Mouse (Mus musculus) urinary bladder, postnatal 4 days (tissue): ENCODE data around the gene Dnph1.
"Not testable (repeated sequence)": the region's sequence is repeated elsewhere in the genome, so short reads cannot be mapped to it uniquely, and the experiment has no call there.

ENCODE experiments used
- DNase-seq, 2 experiments: peaks; one replicate each; pipeline ENCODE4 v3.0.0; 2021 to 2022; ENCODE audit warnings: low spot score in 2 of 2

Dnph1 gene

DNA sequence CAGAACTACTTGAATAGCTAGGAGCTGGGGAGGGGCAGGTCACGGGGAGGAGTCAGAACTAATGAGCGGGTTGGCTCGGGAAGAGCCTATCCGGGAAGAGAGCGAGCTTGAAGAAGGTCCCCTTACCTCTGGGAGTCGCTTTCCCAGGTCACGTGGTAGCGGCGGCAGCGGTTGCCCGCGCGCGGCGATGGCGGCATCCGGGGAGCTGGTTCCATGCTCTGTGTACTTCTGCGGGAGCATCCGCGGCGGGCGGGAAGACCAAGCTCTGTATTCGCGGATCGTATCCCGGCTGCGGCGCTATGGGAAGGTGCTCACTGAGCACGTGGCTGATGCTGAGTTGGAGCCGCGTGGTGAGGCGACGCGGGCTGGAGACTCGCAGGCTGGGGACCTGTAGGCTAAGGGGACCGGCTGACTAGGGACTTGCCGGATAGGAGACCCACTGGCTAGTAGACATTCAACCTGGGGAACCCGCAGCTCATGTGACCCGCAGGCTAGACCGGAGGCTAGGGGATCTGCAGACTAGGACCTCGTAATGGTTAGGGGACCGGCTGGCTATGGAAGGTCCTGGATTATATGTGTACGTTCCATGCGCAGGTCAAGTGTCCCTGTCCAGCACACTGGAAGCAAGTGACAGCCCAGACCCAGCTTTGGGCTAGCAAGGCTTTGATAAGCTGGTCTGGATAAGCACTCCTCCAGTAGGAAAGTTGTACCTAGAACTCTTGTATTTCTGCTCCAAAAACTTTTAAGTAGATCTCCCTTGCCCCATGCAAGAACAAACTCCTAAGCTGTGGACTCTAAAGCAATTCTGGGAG is at the start of gene Dnph1:
Dnph1 (plus strand) TSS at position 89 of the 812 bp plus-strand sequence.
- peak; percentile 62 to 68 for DNase-seq

DNA sequence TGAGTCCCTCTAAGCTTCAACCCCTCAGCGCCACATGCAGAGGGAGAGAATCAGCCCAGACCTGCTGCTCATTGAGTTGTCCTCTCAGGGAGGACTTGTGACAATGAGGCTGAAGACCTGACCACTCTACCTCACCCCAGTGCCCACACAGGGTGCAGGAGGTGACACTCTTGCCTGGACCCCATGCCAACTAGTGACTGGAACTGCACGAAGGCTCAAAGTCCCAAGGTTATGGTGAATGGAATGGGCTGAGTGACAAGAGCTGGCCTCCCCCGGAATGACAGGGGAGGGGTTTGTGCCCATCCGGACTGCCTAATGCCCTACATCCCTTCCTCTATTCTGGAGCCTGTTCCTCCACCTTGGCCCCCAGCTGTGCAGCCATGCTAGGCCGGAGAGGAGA is 43.8 kb upstream of the Dnph1 start:
- DNase-seq, result no peak

DNA sequence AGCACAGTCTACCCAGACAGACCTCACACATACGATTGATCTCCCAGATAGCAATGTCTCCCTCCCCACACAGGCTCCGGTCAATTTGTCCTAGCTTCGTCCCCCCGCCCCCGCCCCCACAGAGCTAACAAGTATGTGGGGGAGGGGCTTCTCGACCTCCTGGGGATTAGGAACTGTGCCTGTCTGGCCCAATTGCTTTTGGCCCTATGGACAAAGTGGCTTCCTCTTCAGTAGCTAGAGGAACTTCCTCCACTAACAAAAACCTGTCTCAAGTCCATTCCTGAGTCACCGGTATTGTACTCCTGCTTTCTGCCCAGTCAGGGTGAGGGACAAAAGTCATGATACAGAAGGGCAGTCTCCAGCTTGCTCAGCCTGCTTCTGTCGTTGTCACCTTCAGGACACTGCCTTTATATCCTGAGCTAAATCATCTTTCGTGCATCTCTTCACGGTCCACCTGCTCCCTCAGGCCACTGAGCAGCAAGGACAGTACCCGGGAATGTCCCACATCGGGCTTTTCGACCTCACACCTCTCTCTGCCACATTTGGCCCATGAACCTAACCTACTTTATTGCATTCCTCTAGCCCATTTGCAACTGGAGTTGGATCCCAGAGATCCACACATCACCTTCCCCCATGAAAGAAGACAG is 43.1 kb upstream of the Dnph1 start:
- DNase-seq, result no peak

DNA sequence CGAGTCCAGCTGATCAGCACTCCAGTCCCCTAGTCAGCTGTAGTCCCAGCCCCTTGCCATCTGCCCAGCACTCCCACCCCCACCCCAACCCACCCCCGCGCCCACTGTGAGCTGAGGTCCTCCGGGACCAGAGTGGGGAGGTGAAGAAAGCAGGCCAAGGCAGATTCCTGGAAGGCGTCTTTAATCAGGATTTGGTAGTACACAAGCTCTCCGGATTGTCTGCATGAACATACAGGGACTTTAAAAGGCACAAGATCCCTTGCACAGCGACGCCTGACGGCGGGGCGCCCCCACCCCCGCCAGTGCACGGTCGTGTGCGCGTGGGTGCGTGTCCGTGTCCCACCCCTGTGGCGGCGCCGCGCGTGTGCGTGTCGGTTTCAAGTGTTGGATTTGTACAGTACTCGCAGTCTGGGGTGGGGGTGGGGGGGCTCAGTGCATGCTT is 42.5 kb upstream of the Dnph1 start:
- DNase-seq, result no peak

DNA sequence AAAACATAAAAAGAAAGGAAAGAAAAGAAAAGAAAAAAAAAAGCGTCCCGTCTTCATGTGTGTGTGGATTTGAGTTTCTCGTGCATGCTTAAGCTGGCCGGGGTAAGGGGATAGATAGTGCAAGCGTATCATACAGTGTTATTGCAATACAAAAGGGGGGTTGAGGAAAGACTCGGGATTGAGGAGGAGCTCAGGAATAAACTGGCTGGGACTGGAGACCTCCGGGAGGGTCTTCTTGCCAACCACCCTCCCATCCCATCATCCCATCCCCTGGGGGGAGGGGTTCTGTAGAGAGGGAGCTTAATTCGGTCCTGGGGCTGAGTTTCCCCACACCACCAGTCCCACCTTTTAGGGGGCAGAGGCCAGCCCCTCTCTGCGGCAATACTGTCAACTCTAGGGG is 42.0 kb upstream of the Dnph1 start:
- no peak for DNase-seq

DNA sequence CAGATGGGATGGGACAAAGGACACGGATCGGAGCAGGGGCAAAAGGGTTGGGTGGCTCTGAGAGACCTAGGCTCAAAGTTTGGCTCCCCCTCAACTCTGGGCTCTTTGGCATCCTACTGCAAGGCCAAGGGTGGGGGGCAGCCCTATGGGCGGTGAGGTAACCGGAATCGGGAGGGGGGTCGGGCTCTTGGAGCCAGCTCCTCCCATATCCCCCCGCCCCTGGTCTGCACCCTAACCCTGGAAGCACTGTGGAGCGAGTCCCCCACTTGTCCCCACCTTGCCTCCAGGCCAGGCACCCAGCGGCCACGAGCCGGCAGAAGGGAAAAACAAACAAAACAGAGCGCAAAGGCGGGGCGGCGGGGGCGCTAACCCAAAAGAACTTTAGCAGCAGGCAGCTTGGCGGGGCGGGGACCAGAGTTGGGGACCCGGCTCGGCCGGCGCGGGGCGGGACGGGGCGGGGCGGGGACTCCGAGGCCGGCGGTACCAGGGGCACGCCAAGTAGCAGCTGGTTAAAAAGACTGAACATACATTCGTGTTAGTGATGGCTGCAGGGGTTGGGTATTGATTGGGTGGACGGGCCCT is 41.3 kb upstream of the Dnph1 start:
- DNase-seq, result peak in 1 of 2 experiments; percentile 44

DNA sequence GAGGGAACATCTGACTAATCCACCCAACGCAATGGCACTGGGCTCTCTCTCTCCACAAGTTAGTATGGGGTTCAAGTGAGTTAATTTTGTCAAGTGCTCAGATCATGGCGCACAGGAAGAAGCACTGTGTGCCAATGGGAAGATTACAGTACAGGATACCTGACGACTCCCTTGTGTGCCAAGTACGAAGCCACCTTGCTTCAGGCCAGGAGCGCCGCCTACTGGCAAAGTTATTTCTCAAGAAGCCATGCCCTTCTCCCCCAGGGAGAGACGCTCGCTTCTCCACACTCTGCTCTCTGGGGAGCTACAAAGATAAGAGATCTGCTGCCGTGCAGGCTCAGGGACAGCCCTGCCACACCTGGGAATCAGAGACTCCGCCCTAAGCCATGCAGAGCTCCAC is 38.7 kb upstream of the Dnph1 start:
- DNase-seq, result no peak

DNA sequence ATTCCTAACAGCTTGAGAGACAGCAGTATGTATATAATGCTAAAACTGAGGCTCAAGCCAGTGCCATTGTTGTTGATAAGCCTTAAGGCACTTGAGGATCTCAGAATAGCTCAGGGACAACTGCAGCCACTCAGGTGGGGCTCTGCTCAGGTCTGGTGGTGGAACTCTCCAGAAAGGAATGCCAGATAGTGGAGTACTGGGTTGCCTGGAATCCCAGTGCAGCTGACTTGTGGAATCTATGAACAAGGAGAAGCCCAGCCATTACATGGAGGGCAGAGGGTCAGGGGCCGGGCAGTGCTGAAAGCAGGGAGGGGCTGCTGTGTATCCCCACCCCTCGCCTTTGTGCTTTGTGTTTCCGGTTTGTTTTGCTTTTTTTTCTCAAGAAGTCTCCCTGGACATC is 38.1 kb upstream of the Dnph1 start:
- DNase-seq, result no peak

DNA sequence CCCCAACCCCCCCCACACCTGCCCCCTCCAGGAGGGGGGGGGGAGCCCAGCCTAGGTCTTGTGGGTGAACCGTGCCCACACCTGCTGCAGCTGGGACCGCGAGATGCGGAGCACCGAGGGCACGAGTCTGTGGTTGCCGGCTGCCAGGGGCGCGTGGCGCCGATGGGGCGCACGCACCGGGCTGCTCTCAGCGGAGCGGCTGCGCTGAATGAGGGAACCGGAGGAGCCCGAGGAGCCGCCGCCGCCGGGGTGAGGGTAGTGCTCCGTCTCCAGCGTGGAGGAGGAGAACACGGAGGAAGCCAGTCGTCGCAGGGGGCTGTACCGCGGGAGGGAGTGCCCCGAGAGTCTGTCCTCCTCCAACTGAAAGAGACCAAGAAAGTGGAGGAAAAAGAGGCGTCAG is 35.8 kb upstream of the Dnph1 start:
- no peak for DNase-seq

DNA sequence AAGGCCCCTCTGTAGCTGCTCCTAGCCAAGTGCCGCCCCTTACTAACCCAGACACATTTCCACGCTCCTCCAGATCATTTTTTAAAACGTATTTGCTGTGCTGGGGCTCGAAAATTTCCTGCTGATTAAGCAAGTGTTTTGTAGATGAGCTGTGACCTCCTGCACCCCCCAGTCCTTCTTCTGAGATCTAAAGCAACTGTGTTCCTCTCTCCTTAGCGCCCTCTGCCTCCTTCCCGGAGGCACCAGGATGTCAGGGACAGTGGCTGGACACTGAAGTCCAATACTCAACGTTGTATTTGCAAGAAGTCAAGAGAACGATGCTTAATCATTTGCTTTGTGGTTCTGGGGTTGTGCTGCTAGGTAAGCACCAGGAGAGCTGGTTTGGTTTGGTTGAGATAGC is 35.2 kb upstream of the Dnph1 start:
- DNase-seq, result no peak

DNA sequence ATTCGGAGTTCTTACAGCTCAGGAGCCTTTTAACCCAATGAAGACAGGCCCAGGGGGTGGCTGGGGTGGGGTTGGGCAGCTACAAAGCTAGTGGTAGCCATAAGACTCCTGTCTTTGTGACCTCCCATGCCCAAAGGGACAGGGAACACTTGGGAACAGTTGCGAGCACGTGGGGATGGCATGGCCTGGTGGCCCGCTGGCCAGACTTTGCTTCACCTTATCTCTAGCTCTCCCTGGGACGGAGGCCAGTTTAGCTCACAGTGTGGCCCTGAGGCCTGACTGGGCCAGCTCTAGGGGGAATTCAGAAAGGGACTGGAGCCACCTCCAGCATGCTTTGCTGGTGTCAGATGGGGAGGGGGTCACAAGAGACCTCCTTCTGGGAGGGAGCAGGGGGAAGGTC is 34.3 kb upstream of the Dnph1 start:
- DNase-seq, result no peak

DNA sequence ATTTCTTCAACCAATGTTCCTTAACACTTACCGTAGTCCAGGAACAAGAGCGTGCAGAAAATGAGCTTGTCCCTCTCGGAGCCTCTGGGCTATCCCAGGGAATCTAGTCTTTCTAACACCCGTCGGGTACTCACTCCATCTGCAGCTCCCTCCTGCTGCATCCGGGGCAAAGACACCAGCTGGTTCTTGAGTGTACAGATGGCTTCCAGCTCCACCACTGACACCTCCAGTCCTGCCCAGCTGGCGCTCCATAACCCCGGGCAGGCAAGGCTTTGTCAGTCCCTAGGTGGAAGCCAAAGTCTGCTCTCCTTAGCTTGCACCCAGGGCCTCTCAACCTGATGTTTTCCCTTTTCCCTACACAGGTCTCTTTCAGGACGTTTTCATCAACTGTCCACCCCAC is 28.7 kb upstream of the Dnph1 start:
- DNase-seq, result no peak

DNA sequence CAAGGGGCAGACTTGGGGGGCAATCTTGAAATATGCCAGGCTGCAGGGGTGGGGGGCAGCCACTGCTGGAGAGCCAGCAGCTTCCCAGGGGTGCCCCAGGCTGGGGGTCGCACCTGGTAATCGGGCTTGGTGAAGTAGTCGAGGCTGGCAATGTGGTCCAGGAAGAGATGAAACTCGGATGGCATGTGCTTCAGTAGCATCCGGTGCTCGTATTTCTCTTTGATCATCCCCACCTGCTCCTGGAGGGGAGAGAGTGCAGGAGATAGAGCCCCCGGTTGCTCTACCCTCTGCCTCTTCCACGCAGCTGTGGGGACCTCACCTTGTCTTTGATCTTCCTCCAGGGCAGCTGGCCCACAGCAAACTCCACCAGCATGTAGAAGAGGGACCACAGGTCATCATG is 19.9 kb upstream of the Dnph1 start:
- no peak for DNase-seq

DNA sequence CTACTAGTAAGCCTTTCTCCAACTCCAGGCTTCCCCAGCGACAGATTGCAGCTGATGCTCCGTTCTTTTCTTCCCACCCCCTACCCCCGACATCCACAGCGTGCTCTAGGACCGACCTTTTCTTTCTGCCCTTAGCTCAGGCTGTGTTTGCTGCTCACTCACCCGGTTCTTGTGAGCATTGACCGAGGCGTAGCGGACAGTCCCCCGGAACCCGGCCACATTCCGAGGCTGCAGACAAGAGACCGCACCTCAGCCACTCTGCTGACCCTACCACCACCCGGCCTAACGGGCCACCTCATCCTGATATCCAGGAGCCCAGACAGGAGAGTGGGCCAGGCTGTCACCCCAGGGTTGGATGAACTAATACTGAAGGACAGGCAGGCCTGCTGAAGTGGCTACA is 19.2 kb upstream of the Dnph1 start:
- no peak for DNase-seq

DNA sequence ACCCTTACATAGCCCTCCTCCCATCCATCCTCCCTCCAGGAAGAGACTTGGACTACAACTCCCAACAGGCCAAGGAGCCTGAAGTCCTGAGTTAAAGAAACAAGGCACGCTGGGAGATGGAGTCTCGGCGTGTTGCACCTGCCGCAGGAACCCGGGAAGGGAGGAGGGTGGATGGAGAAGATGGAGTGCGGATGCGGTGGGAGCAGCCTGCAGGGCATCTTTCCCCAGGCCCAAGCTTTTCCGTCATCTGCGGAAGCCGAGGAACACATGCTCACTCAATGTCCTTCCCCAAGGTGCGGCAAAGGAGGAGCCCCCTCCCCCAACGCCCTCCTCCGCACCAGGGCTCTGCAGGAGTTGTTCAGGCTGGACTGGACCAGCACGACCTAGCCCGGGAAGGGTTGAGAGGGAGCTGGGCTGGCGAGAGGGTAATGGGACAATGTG is 12.9 kb upstream of the Dnph1 start:
- DNase-seq, result no peak

DNA sequence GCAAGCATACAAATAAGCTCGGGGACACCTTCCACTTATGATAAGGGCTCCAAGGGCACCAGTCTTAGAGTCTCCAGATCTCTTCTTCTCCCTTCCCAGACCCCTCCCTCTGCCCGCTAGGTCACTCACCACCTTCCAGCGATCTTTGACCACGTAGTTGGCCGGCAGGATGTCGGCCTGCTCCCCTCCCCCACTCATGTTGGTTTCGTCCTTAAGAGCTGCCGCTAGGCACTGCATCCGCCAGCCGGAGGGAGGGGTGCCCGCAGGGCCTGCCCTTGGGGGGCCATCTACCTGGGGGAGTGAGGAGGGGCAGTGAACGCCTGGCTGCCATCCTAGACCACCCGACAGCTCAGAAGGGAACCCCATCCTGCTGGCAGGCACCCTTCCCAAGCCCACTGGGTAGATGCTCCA is 12.5 kb upstream of the Dnph1 start:
- no peak for DNase-seq

DNA sequence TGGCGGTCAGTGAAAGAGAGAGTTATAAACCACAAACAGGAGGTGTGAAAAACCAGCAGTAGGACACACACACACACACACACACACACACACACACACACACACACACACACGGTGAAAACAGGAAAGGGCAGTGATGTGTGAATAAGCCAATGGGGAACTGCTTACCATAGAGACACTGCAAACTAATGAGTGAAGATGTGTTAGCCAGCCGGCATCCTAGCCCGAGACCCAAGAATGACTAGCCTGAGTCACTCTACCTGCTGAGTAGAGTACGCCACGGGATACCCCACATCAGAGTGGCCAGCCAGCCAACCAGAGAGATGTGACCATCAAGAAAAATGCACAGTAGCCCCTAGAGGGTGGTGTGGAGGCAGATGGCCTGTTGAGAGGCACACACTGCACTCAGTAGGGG is 12.0 kb upstream of the Dnph1 start:
- no peak for DNase-seq

DNA sequence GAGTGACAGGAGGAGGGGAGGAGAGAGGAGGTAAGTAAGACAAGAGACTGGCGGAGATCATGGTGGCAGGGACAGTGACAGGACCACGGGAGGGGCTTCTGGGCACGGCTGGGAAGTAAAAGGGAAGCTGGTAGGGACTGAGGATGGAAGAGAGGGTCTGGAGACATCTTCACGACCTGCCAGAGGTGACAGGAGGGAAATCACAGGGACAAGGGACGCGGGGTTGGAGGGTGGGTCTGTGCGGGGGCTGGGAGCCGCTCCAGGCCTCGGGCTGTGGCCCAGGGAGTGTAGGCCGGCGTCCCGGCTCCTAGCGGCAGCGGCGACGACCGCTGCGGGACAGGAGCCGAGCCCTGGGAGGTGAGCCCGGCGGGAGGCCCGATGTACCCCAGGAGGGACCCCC is 9.5 kb upstream of the Dnph1 start:
- DNase-seq, result no peak

DNA sequence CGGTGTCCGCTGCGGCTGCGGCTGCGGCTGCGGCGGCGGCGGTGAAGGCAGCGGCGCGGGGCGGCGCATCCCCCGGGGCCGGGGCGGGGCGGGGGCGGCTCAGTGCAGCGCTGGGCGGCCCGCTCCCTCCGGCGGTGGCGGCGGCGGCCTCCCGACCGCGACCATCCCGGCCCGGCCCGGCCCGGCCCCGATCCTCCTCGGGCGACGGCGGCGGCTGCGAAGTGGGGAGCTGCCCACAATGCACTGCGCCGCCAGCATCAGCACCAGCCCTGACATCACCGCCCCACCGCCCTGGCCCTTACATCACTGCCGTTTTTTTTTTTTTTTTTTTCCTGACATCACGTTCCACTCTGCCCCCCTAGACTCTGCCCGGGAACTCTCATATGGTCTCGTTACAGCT is 9.1 kb upstream of the Dnph1 start, which contains the start of gene Ttbk1:
Ttbk1 (minus strand) TSS at position 245 of the 400 bp plus-strand sequence.
- DNase-seq, result no peak

DNA sequence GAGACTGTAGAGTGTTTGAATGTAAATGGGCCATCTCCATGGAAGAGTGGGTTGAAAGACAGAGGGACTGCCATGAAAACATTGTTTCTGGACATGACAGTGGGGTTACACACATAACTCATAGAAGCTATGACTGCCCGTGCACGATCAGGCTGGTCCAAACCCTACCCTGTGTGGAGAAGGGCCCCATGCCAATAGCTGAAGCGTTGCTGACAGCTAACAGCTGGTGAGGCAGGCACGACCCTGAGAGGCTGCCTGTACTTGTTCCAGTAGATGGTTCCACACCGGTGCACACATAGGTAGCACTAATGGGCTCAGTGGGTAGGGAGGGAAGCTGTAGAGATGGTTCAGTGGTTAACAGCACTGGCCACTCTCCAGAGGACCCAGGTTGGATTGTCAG is 1.0 kb upstream of the Dnph1 start:
- DNase-seq, result no peak

DNA sequence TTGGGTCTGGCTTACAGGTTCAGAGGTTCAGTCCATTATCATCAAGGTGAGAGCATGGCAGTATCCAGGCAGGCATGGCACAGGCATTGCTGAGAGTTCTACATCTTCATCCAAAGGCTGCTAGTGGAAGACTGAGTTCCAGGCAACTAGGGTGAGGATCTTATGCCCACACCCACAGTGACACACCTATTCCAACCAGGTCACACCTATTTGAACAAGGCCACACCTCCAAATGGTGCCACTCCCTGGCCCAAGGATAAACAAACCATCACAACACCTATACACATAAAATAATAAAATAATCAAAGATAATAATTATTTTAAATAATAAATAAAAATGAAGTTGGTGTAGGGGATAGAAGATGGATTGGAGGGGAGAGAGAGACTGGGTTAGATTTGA is 430 bp upstream of the Dnph1 start:
- not testable (repeated sequence) for DNase-seq

DNA sequence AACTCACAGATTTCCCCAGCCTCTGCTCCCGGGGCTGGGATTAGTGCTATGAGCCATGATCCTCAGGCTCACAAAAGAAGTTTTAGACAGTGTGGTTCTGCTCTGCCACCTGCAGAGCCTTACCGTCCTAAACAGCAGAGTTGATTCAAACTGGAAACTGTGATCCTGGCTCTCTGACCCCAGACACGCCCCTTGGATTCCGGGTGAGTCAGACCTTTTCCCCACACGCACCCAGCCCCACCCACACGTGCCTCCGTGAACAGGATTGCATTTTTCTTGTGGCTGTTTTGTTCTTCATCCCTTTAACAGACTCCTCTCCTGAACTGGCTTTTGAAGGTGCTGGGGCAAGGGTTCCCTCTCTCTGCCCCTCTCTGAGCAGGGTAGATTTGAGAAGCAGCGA is 1.4 kb downstream of the Dnph1 start:
- no peak for DNase-seq

DNA sequence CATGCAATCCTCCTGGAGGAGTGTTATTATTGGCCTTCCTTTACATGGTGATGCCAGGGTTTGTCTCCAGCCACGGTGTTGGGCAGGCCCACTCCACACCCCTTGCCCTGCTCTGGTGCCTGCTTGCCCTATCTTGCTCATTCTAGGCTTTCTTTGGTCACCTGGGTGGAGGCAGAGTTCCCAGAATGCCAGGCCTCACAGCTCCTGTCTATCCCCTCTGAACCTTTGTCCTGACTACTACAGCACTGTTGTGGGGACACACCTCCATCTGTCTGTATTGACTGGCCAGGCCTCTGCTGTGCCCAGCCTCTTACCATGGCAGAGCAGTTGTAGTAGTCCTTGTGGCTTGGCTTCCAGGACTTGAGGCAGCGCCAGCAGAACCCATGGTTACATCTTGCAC is 6.3 kb downstream of the Dnph1 start:
- no peak for DNase-seq
